Mouse (Mus musculus): Measurements from ENCODE around the gene Scn1b.

Gene Scn1b

DNA sequence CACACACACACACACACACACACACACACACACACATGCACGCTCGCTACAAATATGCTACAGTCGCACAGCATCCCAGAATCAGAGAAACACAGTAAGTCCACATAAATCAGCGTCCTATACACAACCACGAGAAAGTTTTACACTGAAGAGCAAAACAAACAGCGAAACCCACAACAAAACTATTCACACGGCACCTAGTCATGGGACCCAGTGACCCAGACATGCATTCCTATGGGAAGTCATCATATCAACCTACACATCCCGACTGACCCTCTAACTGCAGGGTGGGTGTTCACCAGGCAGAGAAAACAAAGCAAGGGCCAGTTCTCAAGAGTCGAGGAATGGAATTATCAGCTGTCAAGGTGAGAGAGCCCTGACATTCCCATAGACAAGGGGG lies 22.5 kb upstream of the Scn1b start:
- DNase-seq: no peak

DNA sequence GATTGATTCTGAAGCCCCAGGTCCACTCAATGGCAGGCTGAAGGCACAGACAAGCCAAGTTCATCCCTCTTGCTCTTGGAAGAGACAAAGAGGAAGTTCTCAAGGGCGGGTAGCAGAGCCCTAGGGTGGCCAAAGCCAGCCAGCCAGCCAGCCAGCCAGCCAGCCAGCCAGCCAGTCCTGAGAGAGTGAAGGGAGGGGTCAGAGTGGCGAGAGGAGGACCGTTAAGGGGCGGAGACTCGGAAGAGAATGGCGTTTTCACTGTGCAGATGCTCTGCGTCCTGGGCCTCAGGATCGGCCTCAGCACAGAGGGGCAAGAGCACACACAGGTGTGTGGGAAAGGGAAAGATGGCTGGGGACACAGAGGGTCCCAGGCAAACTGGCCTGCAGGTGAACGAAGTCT lies 22.0 kb upstream of the Scn1b start:
- DNase-seq: peak; percentile 42

DNA sequence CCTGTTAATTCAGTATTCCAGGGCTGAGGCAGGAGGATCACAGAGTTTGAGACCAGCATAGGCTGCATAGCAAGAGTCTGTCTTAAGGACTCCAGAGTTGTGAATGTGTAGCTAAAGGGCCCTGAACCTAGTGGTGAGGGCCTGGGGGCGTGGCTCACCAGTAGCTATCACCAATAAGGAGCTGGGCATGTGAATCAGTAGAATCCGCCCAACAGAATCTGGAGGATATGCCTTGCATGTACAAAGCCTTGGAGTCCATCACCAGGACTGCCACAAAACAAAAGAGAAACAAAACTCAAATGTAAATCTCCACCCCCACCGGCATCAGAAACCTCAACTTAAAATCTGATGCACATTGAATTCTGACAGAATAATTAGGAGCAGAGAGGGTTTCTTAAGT lies 21.3 kb upstream of the Scn1b start:
- DNase-seq: no peak

DNA sequence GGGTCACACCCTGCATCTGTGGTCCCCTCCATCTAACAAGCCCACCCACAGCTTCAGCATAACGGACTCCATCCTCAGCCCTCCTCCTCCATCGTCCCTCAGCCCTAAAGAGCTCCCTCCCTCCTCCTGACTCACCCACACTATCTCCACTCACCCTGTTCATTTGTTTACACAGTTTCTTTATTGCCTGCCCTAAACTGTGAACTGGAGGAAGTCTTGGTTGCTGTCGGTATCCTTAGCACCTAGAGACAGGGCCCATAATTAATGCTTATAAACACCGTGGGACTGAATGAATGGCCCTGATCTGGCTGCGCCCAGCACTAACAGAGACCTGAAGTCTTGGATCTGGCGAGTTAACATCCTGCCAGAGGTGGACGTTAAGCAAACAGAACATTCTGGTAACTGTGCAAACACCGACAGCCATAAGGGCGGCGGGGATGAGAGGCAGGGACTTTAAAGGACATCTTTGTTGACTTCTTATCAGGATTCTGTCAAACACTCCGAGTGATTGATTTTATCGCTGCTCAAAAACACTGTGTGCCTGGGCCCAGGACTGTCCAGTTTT lies 18.9 kb upstream of the Scn1b start:
- DNase-seq: no peak

DNA sequence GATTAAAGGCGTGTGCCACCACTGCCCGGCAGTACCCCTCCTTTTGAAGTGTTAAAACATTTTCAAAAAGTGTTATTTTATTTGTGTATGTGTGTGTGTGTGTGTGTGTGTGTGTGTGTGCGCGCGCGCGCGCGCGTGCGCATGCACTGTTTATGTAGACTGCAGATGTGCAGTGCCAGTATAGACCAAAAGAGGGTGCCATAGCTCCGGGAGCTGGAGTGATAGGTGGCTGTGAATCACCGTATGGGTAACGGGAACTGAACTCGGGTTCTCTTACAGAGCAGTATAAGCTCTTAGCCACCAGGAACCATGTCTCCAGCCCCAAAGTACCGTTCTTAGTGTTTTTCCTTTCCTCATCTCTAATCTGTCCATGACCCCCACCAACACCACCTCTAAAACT lies 18.1 kb upstream of the Scn1b start:
- DNase-seq: peak; percentile 55

DNA sequence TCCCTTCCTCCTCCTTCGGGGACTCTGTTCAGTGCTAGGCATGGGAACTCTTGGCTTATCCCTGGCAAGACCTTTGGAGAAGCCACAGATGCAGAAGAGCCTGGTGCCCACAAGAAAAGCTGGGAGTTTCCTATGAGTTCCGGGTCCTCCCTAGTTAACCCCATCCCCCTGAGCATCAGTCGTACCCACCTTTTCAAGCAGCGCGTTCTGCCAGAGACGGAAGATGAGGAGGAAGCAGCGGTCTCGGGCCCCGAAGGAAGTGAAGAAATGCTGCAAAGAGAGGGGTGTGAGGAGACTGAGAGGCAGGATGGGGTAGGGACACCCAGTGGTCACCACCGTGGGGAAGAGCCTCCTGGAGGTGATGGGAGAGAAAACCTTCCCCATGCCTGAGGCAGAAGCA lies 14.1 kb upstream of the Scn1b start:
- no peak for DNase-seq

DNA sequence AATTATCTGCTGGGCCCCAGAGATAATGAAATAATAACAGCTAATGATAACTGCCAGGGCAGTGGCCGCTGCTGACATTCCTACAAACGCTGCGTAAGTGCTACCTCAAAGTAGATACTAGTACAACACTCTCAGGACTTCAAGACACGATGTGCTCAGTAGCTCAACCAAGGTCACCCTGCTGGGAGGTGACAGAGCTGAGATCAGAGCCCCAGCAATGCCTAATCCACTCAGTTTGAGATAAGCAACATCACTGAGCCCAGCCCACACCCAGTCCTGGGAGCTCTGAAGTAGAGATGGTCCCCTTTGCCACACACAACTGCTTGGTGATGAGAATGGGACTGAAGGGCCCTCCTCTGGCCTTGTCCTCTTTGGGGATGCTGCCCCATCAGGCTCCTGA lies 13.5 kb upstream of the Scn1b start:
- no peak for DNase-seq

DNA sequence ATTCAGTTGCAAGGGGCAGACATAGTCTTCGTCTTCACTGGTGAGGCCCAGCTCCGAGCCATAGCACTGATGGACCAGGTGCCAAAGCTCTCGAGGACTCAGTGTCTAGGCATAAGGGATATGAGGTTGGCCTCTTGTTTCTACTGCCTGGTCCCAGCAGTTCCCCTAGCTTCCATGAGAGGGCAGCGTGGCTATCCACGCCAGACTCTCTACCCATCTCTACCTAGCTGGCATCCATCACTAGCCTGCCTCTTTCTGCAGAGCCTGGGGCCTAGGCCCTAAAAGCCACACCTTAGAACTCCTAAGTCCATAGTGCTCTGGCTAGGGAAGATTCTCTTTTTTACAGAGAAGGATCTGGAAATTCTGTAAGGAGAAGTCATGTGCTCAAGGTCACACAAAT lies 13.0 kb upstream of the Scn1b start:
- peak; percentile 87 for DNase-seq

DNA sequence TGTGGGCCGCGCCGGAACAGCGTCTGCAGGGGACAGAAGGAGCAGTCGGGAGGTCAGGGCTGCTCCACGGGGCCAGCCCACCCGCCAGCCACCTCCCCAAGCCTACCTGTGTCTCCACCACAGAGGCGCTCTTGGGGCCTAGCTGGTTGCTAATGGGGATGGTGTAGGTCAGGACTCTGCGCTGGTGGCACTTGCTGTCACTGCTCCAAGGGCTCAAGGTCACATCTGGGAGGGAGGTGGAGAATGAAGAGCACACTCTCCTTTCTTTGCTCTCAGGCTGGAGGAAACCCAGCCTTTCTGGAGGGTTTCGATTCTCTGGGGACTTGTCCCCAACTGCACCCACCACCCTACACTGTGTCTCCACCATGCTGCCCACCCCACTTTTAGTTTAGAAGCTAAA lies 8.9 kb upstream of the Scn1b start:
- DNase-seq: no peak

DNA sequence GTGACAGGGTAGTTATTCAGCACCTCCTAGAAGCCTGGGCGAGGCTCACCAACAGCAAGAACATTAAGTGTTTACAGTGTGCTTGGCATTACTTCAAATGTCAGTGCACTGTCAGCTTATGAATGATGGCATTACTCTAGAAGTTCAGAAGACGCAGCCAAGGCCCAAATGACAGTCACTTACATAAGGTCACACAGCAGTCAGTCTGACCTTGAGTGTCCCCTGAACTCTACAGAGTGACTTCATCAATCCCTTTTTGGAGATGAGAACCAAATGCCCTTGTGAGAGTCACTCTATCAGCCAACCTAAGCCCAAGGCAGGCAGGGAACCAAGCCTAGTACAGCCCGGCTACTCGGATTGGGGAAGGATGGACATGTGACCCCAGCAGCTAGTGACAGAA lies 5.1 kb upstream of the Scn1b start:
- no peak for DNase-seq

DNA sequence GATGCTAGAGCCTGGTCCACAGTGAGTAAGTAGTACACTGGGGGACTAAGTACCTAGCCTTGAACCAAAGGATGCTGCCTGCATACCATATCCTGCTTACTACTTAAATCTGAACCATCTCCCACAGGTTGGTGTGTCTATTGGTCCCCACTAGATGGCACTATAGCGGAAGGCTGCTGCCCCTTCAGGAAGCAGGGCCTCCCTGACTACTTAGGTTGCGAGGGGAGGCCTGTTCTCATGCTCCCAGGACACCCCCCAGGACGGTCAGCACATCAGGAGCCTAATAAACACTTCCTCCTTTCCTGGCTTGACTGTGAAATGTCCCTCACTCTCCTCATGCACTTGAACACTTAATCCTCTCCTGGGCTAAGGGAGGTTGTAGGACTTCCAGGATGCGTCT lies 4.0 kb upstream of the Scn1b start:
- DNase-seq: peak; percentile 70

DNA sequence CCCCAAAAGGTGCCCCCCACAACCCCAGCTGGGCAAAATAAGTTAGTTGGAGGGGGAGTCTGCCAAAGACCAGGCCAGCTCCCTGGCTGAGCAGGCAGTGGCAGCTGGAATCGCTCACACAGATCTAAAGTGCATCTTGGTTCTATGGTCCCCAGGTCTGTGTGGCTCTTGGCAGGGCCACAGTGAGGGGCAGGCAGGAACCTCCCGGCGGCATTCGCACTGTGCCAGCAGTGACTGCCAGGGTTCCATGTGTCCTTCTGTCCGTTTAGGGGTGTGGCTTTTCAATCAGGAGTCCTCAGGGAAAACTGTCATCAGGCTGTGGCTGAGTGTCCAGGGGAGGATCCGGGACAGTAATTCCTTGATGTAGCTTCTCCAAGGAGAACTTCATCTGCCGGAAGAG lies 3.4 kb upstream of the Scn1b start:
- no peak for DNase-seq

DNA sequence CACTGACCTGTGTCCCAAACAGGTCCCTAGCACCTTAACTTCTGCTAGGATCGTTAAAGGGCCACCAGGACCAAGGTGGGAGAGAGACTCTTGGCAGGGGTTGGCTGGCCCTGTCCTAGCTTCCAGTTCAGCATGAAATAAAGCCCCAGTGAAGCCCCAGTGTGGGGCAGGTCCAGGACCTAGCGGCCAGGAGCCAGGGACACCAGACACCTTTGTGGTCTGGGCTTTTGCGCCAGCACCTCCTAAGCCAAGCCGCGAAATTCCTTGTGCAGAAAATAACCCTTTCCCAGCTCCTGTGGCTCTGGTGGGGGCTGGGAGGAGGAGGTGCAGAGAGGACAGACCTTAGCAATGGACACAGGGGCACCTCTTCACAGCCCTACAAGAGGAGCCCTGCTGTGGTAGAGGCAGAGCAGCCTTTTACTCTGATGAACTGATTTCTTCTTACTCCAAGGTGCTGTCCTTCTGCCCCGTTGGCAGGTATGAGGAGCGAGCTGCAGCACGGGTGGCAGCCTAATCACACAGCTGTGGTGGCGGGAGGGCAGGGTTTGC lies 1.4 kb upstream of the Scn1b start:
- no peak for DNase-seq

DNA sequence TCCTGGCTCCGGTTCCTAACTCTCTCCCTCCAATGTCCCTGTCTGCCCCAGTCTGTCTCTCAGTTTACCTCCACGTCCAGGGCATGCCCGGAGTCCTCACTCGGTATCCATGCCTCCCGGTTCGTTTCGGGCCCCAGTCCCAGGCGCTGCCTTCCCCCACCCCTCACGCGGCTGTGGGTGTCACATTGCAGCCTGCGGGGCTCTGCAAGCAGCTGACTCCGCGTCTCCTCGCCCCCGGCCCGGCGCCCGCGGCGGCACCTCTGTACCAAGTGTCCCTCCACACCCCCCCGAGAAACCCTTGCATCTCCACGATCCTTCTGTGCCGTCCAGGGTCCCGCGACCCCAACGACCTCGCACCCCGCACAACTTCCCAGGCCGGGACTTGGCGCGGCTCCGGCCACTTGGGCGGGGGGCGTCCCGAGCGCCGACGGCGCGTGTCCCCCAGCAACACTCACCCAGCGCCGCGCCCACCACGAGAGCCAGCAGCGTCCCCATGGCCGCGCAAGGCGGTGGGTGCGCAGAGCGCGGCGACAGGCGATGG lies 522 bp downstream of the Scn1b start:
- DNase-seq: no peak

DNA sequence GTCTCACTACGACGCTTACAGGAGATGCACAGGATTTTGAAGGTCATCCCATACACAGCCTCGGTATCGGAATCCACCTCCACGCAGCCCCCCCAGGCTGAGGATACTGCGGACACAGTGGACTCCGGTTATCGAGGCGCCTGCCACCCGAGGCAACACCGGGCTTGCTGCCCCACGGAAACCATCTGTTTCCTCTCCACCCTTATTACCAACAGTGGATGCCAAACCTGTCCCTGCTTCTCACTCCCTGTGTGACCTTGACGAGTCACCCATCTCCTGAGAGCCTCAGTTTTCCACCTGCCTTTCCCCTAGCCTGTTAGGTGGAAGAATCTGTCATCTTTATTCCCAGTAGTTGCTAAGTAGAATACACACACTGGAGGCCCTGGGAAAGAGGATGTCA lies 1.7 kb downstream of the Scn1b start:
- DNase-seq: no peak

DNA sequence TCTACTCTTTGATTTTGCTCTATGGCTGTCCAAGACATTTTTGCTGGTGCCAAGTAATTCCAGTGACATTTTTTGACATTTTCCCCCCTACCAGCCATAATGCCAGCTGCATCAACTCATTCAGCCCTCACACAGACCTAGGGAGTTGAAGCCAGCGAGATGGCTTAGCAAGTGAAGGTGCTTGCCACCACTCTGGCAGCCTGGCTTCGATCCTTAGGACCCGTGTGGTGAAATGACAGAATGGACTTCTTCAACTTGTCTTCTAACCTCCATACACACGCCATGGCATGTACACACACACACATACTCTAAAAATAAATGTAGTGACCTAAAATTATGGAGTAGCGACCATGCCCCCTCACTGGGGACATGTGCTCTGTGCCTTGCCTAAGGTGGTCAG lies 2.4 kb downstream of the Scn1b start:
- DNase-seq: no peak

DNA sequence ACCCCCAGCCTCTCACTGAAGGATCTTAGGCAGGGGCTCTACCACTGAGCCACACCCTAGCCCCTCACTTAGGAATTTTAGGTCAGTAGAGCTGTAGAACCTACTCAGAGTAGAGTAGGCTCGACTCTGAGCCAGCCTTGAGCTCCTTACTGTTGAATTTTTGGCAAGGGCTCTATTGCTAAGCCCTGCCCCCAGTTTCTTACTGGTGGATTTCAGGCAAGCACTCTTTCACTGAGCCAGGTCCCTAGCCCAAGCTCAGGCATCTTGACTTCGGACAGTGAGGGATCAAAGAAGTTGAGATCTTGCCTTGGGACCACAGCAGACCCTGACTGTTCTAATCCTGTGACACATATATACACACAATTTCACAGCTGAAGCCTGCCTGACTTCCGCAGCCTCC lies 3.1 kb downstream of the Scn1b start:
- DNase-seq: no peak

DNA sequence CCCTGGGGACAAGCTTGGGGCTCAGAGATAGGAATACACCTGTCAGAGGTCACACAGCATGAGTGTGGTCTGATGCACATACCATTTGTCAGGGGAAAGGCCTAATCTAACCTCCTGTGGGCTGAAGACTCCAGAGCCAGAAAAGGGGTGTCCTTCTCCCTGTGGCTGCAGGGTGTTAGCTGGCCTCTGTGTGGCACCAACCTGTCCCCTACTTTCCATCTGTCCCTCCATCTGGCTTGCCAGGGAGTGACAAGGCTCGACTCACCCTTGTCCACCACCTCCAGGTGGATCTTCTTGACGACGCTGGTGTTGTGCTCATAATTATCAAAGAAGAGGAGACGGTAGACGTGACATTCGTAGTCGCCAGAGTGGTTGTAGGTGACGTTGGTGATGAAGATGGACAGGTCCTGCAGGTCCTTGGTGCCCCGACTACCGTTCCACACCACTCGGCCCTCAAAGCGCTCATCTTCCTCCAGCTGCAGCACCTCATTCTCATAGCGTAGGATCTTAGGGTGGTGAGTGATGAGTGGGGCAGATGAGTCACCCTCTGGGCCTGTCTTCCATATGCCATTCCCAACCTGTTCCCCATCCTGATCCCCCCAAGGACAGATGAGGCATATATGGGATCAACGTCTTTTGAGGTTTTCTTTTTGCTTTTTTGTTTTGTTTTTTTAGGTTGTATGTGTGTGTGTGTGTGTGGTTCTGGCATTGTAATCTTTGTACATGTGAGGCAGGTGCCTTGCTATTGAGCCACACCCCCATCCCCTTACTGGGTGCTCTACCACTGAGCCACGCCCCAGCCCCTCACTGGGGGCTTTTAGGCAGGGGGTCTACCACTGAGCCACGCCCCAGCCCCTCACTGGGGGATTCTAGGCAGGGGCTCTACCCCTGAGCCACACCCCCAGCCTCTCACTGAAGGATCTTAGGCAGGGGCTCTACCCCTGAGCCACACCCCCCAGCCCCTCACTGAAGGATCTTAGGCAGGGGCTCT lies 3.9 kb downstream of the Scn1b start:
- DNase-seq: no peak

DNA sequence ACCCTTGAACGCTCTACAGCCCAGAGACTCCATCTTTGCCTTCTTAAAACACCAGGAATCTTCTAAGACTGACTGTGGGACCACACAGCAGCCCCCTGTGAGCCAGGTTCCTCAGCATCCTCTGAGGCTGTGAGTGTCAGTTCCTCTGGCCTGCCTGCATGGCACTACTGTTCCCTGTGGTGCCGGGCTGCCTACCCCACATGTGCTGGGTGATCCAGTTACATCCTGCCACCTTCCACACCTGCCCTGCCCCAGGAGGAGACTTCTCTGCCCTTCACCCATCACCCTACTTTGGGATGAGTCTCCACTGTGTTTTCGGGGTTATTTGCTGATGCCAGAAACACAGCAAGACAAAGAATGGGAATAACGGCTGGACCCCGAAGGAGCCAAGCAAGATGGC lies 7.2 kb downstream of the Scn1b start:
- no peak for DNase-seq

DNA sequence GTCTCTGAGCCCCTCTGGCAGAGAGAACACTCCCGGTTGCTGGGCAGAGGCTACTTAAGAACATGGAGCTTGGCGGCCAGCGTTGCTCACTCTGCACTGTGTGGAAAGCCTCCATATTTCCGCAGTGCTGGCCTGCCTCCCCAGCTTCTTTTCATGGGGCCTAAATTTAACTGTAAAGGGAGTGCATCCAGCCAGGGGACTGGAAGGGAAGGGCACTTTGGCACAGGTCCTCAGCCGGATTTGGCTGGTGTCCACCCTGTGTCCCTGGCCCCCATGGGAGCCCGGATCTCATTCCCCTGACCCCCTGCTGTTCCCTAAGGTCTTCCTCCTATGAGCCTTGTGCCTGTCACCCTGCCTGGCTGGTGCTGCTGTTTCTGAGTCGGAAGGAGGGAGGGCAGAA lies 8.3 kb downstream of the Scn1b start:
- no peak for DNase-seq

DNA sequence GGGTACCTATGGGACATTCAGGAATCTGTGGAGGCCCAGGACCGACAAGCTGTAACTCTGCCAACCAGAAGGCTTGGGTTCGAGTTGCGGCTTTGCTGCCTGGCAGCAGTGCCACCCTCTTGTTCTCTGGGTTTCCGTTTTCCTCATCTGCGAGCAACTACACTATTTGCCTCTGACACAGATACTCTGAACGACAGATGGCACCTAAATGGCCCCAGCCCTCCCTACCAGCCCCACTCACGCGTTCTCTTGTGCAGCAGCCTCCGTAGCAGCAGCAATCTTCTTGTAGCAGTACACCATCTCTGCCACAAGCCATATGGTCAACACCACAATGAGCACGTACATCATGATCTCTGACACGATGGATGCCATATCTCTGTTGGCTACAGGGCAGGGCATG lies 9.3 kb downstream of the Scn1b start:
- no peak for DNase-seq

DNA sequence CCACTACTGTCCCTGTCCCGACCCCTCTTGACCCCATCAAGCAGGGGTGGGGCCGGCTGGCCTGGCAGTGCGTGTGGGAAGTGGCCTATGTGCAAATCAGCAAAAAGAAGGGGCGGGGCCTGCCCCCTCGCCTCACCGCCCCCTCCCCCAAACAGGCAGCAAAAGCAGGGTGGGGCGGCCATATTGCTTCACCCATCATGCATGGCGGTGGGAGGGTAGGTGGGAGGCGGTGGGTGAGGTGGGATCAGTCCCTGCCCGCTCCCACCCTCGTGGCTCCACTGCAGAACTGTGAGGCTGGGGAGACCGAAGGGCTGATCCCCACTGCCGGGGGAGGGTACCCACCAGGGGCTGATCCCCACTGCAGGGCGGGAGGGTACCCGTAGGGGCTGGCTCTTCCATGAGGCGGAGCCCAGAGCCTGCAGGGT lies 10.1 kb downstream of the Scn1b start:
- no peak for DNase-seq

DNA sequence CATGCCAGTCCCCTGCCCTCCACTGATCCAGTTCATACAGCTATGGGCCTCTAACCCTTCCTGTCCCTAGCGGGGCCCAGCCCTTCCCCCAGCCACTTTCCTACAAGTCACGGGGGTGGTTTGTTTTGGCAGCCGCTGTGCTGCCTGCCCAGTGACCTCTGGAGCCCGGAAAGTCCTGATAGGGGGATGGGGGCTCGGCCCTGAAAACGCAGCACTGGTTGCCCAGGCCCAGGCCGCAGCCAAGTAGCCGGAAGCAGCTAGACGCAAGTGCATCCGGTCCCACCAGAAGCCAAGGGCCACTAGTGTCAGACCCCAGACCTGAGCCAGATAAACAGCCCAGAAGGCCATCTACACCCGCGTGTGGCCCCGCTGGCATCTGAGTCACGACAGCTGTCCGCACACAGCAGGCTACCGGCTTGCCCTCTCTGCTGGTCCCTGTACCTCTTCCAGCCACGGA lies 11.2 kb downstream of the Scn1b start:
- no peak for DNase-seq

DNA sequence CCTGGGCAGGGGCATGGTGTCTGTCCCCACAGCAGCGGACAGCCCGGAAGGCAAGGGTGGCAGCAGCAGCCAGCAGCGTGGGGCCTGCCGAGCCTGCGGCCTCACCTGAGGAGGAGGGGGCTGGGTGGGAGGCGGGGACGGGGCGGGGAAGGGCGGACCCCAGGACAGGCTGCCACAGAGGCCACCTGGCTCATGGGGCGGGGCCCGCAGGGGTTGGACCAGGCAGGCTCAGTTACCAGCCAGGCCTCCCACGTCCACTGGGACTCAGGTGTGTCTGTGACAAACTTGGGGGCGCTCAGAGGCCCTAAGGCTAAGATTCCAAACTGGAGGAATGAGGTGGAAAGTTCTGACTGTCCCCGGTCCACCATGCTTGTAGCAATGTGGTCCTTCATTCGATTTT lies 11.6 kb downstream of the Scn1b start, which contains the start of gene Hpn:
Gene Hpn (minus strand): TSS at position 109 of the 400 bp plus-strand sequence.
- DNase-seq: no peak

Measured in thymus, postnatal 4 days (tissue).